Mouse (Mus musculus): ENCODE measurements around the gene Tctn1. TPM values are rescaled to one million over a fixed set of nuclear protein-coding genes. Genes with fewer than 3 reads are reported as not detected.
"Not testable (repeated sequence)": the region's sequence is repeated elsewhere in the genome, so short reads cannot be mapped to it uniquely, and the experiment has no call there.

Gene Tctn1
- total and polyA plus RNA-seq, 3 experiments, result 11.4 to 47.0 (median 14.2) TPM

DNA sequence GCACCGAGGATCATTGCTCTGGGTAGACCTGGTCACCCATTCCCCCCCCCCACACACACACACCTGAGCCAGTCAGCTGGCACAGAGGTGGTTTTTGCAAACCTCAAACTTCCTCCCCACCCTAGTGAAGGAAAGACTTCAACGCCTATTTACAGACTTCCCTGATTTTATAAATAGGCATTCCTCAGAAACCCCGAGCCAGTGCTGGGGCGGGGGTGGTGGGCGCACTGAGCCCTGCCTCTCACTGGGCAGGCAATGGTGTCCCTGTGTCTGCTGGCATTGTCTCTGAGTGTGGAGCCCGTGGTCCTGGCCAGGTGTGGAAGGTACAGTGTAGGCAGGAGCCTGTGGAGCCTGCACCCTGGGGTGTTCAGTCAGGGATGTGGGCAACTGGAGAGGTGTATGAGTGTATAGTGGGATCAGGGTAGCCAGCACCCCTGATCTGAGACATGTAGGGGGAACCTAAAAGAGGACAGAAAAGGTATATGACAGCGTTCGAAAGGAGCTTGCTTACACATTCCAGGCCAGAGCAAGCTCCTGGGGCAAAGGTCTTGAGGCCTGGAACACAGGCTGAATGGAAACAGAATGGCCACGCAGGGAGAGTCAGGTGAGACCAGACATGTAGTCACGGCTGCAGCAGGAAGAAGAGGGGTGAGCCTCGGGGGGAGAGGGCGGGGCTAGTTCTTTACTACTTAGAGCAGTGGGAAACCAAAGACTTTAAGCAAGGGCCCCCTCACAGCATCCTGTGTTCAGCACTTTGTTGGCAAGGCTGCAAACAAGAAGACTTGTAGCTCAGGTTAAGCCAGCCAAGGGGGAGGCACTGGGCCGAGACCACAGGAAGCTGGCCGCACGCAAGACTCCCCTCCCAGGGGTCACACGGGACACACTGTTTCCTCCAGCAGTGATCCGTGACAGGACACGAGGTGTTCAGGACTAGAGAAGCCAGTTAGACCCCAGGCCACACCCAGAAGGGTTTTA lies 44.3 kb downstream of the Tctn1 start:
- DNase-seq, result no peak

DNA sequence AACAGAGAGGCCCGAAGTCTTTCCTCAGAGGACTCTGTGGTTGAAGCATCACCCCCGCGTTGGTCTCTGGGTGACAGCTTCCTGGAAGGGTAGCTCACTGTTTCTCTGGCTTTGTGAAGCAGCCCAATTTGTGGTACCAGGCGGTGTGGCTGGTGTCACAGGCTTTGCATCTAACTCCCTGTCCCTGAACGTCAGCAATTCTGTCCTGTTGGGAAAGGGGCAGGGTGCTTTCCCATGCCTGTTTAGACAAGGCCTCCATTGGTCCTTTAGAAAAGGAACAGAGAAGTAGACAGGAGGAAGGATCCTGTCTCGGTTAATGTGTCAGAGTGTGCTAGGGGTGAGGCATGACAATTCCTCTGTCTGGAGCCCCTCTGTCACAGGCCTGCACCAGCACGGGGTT lies 45.3 kb downstream of the Tctn1 start:
- no peak for DNase-seq

DNA sequence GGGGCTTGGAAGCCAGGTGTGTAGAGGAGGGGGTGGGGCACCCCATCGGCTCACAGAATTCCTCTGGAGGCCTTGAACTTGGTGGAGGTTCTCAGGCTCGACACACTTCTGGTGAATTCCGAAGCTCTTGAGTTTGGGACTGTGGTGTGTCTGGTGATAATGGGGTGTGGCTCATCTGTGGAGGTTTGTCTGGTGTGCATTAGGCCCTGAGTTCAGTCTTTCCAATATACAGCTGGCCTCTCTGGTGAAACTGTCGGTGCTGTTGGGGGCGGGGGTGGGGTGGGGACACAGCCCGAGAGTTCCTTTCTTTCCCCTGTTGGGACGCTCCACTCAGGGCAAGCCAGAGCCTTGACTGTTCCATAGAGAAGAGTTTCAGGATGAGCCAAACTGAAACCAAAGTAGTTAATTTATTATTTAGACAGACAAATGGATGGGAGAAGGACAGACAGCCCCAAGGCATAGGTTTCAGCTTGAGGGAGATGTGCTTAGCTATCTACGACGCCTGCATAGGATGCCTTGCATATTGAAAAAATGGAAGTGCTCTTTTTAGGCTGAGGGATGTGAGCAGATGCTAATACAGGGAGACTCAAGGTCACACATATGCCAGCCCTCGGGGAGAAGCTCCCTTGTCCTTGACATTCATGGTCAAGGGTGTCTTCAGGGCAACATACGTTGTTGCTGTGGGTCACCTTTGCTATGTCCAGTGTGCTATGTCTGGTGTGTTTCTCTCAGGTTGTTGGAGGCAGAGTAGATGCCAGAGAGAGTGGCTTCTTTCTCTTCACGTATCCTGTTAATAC lies 46.0 kb downstream of the Tctn1 start:
- DNase-seq, result no peak

DNA sequence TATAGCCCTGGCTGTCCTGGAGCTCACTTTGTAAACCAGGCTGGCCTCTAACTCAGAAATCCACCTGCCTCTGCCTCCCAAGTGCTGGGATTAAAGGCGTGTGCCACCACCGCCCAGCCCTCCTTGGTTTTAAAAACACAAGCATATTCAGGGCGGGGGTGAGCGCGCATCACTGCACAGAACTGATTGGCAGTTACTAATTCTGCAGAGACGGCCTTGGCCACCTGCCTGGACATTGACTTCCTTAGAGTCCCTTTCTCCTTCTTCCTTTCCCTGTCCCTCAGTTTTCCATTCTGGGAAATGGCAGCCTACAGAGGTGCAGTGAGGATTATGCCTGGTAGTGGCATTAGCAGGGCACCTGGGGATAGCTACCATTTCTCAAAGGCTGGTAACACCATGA lies 46.6 kb downstream of the Tctn1 start:
- no peak for DNase-seq

DNA sequence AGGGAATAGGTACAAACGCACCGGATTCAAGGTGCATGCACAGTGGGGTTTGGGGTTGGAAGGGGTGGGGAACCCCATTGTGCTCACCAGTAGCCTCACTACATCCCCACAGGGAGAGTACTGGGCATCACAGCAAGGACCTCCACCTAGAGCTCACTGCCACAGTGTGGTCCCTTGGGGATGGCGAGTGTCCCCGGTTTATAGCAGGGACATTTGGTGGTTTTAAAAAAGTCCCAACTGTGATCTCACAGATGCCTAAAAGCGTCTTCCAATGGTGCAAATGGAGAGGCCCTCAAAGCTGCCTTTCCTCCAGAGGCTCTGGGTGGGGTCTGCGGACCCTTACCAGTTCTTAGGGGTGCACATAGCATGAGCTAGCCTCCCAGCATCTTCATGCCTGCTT lies 50.4 kb downstream of the Tctn1 start:
- DNase-seq, result no peak

DNA sequence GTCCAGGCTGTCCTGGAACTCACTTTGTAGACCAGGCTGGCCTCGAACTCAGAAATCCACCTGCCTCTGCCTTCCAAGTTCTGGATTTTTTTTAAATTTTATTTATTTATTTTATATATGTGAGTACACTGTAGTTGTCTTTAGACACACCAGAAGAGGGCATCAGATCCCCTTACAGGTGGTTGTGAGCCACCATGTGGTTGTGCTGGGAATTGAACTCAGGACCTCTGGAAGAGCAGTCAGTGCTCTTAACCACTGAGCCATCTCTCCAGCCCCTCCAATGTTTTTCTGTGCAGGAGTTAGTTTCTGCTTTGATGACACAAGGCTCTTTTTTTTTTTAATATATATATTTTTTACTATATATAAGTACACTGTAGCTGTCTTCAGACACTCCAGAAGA lies 51.4 kb downstream of the Tctn1 start:
- not testable (repeated sequence) for DNase-seq

DNA sequence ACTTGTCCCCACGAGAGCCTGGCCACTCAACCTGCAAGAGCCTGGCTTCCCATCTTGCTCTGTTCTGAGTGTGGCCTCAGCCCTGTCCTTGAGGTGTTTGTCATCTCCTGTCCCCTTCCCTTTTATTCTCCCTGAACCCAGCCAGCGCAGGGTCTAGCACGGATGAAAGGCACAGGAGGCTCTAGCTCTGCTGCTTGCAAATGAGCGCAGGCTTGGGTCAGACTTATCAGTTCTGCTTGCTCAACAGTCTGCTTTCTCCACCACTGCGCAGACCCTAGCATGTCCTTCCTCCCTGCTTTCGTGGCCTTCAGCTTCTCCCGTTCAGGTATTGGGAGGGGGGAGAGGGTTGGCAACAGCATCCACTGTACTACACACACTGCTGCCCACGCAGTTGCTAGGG lies 52.1 kb downstream of the Tctn1 start:
- no peak for DNase-seq

DNA sequence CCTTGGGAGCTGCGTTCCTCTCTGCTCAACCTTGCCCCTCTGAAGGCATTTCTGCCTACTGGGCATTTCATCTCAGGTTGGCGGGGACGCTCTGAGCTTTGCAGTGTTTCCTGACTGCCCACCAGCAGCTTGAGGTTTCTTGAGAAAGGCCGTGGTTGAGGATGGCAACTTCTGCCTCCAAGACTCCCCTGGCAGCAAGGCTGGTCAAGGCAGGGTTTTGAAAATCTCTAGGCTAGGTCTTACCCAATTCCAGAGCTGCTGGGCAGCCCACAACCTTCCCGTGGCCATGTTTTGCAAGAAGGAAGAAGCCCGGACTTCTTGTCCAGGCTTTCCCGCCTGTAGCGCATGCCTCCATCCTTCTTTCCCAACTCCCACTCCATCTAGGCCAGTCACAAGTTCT lies 53.4 kb downstream of the Tctn1 start:
- no peak for DNase-seq

DNA sequence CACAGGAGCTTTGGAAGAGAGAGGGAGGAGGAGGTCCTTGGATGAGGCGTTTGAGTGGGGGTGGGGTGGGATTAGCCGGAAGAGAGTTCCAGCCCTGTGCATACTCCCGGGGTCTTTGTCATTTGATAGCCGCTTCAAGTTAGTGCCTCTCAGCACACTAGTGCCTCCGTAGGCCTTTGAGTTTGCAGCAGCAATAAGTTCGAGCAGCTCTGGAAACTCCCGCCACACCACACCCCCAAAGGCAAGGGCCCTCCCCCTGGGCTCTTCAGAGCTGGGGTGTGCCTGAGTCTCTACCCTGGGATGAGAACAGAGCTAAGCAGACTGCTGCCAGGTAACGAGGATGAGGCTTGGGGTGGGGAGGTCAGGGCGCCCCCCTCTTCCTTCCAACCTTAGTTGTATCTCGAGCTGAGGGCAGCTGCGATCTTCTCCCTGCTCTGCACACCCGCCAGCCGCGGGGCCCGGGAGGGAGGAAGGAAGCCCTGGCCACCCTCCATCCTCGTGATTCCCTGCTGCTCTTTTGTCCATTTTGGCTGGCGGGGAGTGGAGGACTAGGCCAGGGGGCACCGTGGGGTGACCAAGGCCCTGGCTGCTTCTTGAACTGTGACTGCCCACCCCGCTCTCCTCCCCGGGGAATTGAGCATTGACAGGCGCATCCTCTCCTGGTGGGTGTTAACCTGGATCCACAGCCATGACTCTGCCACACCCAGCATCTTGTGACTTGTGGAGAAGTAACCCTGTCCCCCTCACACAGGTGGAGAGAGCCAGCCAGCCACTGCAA lies 54.5 kb downstream of the Tctn1 start:
- DNase-seq, result peak; percentile 48

DNA sequence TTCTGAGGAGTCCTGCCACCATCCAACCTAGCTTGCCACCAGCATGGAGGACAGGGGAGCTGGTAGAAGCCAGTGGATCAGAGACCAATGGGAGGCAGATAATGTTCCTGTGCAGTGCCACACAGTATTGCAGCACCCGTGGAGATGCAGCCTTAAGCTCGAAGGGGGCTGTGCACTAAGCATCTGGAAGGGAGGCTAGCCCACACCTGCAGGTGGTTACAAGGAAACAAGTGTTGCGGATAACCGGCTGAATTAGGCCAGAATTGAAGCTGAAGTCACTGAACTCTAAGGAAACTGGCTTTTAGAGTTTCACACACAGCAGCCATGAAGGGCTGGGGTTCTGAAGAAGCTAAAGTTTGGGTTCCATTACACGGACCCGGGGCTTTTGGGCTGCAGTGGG lies 55.4 kb downstream of the Tctn1 start:
- DNase-seq, result no peak

DNA sequence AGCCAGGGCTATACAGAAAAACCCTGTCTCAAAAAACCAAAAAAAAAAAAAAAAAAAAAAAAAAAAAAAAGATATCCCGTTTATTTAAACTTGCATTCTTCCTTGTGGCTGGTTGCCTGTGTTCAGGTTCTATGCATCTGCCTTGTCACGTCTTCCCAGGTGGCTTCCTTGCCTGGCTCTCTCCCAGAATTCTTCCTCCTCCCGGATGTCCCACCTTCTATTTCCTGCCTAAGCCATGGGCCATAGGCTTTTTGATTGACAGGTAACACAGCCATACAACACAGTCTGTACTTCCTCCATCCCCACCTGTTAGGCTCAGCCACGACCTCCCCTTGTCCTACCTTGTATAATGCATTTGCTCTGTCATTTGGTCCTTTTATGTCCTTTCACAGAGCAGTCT lies 57.8 kb downstream of the Tctn1 start, which contains the start of gene Hvcn1:
Hvcn1 (plus strand) TSS at position 330 of the 400 bp plus-strand sequence.
- no peak for DNase-seq

DNA sequence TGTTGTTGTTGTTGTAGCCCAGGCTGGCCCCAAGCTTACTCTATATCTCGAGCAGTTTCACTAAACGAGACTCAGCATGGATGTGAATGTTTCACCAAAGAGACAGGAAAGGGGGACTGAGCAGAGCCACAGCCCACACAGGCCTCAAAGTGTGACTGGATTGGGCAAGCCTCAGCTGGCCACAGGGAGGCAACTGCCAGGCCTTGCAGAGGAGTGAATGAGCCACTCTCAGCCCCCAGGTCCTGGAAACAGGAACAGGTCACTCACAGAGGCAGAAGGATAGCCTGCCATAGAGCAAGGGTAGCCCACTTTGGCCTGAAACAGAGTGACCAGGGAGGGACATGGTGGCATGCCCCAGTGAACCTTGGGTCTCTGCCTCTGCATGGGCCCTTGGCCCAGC lies 60.1 kb downstream of the Tctn1 start:
- DNase-seq, result no peak

DNA sequence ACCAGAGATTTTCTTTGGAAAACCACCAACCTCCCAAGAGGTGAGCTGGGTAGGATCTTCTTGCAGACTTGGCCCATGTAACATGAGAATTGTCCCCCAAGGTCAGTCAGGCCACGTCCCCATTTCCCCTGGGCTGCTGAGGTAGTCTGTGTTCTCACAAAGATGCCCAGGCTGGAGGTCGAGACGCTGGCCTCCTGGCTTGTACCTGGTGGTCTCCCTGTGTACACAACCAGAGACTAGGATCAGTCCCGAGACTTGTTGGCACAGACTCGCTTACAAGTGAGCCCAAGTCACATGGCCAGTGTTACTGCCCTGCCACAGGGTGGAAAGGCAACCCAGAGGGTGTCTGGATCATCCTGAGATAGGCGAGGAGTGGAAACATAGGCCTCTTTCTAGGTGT lies 62.4 kb downstream of the Tctn1 start:
- no peak for DNase-seq

DNA sequence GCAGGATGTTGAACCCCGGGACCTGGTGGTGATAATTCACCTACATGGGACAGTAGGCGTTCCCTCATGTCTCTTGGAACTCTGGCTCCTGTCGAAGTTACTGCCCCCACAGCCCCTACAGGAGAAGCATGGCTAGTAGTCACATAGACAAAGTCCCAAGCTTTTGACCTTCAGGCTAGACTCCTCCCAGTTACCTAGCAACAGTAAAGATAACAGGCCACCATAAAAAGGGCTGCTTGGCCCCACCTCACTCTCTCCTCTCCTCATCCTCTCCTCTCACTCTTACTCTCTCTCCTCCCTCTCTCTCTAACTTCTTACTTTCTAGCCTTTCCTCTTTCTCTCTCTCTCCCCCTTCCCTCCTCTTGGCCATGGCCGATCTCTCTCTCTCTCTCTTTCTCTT lies 63.4 kb downstream of the Tctn1 start:
- DNase-seq, result no peak

DNA sequence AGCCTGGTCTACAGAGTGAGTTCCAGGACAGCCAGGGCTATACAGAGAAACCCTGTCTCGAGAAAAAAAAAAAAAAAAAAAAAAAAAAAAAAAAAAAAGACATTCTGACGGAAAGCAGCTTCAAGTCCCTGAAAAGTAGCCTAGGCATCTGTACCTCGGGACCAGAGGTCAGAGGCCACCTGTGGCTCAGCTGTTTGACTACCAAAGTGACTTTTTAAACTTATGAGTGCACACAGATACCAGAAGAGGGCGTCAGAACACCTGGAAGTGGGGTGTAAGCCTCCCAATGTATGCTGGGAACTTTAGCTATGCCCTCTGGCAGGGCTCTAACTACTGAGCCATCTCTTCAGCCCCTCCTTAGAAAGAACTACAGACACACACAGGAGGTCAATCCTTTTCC lies 71.9 kb downstream of the Tctn1 start:
- no peak for DNase-seq

DNA sequence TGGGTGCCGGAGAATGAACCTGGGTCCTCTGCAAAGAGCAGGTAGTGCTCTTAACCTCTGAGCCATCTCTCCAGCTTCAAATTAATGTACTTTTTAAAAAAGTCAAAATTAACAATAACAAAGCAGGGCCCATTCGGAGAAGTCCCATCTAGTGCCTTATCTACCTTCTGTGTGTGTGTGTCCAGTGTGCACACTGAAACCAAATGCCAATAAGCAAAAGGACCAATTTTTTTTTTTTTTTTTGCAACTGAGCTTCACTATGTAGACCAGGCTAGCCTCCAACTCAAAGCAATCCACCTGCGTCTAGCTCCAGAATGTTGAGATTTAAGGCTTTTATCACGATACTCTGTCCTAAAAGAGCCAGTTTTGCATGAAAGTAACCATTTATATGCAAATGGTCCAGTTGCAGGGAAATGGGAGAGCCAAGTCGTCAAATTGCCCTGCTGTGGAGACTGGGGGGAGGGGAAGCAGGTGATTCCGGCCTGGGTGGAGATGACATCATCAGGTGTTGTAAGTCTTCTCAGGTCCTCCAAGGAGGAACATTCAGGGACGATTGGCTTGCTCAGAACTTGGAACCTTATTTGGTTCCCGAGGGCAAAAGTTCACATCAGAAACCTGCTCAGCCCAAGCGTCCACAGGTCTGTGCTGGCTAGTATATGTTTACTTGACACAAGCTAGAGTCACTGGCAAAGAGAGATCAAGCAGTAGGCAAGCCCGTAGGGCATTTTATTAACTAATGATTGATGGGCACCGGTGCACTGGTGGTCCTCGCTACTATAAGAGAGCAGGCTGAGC lies 72.8 kb downstream of the Tctn1 start:
- DNase-seq, result no peak

DNA sequence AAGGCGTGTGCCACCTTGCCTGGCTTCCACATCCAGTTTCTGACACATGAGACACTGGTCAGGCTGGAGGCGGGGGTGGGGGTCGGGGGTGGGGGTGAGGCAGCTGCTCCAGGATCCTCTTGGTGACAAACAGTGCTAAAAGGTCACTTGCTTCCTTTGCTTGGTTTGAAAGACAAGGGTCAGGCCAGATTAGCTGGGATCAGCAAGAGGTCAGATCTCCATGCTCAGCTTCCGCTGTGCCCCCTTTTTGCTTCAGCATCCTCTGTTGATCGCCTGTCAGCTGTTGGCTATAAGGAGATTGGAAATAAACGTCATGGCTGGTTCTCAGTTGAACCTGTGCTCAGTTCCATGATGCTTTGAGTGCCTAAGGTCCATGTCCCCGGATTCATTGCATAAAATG lies 73.8 kb downstream of the Tctn1 start:
- no peak for DNase-seq

DNA sequence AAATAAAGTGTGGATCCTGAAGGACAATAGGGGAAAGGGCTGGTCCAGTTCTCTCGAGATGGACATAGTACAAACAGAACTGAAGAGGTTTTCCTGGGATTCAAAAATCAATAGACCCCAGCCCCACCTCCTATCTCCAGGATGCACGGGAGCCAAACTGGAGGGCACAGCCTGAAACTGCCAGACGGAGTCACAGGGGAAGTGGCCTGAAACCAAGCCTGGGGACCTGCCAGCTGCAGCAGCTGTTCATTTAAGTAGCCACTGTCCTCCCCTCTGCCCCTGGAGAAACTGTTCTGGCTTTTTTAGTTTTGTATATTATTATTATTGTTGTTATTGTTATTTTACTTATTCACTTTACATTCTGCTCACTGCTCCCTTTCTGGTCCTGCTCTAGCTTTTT lies 75.1 kb downstream of the Tctn1 start:
- no peak for DNase-seq

Data from adrenal gland, adult 2 months (tissue).